Mouse (Mus musculus): ENCODE data around the gene Sgpp2. TPM values are rescaled to one million over a fixed set of nuclear protein-coding genes. Genes with fewer than 3 reads are reported as not detected.

The Sgpp2 gene
- polyA plus RNA-seq, 1 experiment from 2014 or later: 0.46 TPM

DNA sequence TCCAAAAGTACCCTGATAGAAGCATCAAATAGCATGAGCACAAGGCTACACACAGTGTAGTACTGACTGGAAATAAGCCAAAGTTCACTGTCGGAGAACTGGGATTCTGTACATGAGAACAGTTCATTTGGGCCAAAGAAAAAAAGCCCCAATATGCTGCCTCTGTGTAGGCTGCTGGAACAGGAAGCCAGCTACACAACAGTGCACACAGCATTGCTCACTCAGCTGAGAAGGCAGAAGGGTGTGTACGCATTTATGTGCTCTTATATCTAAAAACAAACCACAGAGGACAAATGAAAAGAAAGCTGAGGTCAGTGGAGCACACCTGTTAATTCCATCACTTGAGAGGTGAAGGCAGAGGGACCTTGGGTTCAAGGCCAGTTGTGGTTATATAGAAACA lies 125.8 kb downstream of the Sgpp2 start:
- Histone ChIP-seq H3K4me1 (ENCODE audit: control insufficient read depth, insufficient read depth, low read length) (peaks cover 3% of the 10 kb centered on the region; the same call in 1 of the 2 replicates), H3K9ac (ENCODE audit: low read depth, low read length) (no peak overlapping the region), H3K36me3 (ENCODE audit: control insufficient read depth, insufficient read depth, low read length) (no peaks in the 10 kb centered on the region), H3K9me3 (replicated peaks; ENCODE audit: control insufficient read depth, low read length) (no peaks in the 10 kb centered on the region), H3K4me2 (no peak overlapping the region), H3K27ac (ENCODE audit: low read depth, low read length) (no peak overlapping the region), H3K4me3 (ENCODE audit: low read depth, low read length) (no peak overlapping the region), H3K27me3 (ENCODE audit: control insufficient read depth, insufficient read depth, low read length) (no peaks in the 10 kb centered on the region)
- ATAC-seq (replicated peaks; ENCODE audit: insufficient number of reproducible peaks, low FRiP score, low TSS enrichment): no peak
- WGBS (ENCODE audit: insufficient replicate concordance): 90% methylated on average over 2 of the region's 2 CpGs

DNA sequence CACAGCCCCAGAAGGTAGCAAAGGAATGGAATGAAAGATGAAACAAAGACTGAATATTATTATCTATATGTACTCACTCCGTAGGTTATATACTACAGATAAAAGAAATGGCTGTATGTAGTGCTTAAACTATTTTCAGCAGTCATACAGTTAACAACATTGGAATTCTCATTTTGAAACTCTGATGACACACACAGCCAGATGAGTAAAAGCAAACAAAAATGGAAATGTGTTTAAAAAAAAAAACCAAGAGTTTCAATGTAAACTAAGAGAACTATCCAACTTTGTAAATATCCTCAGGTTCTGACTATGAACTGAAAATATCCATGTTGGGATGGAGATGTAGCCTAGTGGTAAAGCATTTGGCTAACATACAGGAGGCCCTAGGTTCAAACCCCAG lies 126.3 kb downstream of the Sgpp2 start:
- Histone ChIP-seq H3K4me3 (ENCODE audit: low read depth, low read length) (no peak overlapping the region), H3K9ac (ENCODE audit: low read depth, low read length) (no peak overlapping the region), H3K9me3 (replicated peaks; ENCODE audit: control insufficient read depth, low read length) (no peaks in the 10 kb centered on the region), H3K27ac (ENCODE audit: low read depth, low read length) (no peak overlapping the region), H3K27me3 (ENCODE audit: control insufficient read depth, insufficient read depth, low read length) (no peaks in the 10 kb centered on the region), H3K36me3 (ENCODE audit: control insufficient read depth, insufficient read depth, low read length) (no peaks in the 10 kb centered on the region; the same call in 1 of the 2 replicates), H3K4me2 (no peak overlapping the region), H3K4me1 (ENCODE audit: control insufficient read depth, insufficient read depth, low read length) (peaks cover 3% of the 10 kb centered on the region; the same call in 1 of the 2 replicates)
- no peak for ATAC-seq (replicated peaks; ENCODE audit: insufficient number of reproducible peaks, low FRiP score, low TSS enrichment)
- 88% methylated on average over 1 of the region's 1 CpGs for WGBS (ENCODE audit: insufficient replicate concordance)

DNA sequence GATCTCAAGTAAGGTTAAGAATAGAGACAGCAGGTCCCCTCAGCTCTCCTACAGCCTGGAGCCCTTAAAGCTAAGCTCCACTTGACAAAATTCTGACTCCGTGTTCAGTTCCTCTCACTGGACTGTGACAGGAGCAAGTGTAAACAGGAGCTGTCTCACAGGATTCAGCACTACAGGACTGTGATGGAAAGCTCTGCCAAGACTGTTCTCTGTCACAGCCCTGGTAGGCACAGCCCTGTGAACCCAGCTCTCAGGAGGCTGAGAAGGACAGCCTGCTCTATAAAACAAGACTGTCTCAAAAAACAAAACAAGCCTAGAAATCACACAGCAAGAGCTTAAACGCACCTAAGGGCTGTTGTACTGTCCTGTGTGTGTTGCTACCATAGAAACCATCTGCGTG lies 127.0 kb downstream of the Sgpp2 start:
- H3K9ac ChIP-seq (ENCODE audit: low read depth, low read length): no peak overlapping the region
- H3K4me3 ChIP-seq (ENCODE audit: low read depth, low read length): no peak overlapping the region
- peaks cover 3% of the 10 kb centered on the region; the same call in 1 of the 2 replicates for H3K4me1 ChIP-seq (ENCODE audit: control insufficient read depth, insufficient read depth, low read length)
- no peak overlapping the region for H3K27ac ChIP-seq (ENCODE audit: low read depth, low read length)
- WGBS (ENCODE audit: insufficient replicate concordance): 66% methylated on average over 3 of the region's 3 CpGs
- H3K4me2 ChIP-seq: no peak overlapping the region
- H3K36me3 ChIP-seq (ENCODE audit: control insufficient read depth, insufficient read depth, low read length): no peaks in the 10 kb centered on the region; the same call in 1 of the 2 replicates
- no peaks in the 10 kb centered on the region for H3K27me3 ChIP-seq (ENCODE audit: control insufficient read depth, insufficient read depth, low read length)
- no peak for ATAC-seq (replicated peaks; ENCODE audit: insufficient number of reproducible peaks, low FRiP score, low TSS enrichment)
- no peaks in the 10 kb centered on the region for H3K9me3 ChIP-seq (replicated peaks; ENCODE audit: control insufficient read depth, low read length)

DNA sequence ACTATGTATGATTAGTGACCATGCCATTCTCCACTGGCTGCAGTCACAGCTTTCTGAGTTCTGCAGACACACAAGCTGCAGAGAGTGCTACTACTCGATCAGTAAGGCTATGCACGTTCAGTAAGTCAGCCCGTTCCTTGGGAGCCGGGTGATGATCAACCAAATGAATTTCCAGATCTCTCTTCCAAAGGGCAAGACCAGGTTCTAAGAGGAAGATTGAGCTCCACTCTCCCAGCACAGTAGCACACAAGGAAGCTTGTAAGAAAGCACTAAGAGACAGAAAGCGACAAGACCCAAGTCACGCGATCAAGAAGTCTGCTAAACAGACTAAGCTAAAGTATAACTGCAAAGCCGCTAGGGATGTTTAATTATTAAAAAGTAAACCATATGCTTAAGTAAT lies 130.6 kb downstream of the Sgpp2 start:
- no peak overlapping the region for H3K4me2 ChIP-seq
- no peak for ATAC-seq (replicated peaks; ENCODE audit: insufficient number of reproducible peaks, low FRiP score, low TSS enrichment)
- no peak overlapping the region for H3K27ac ChIP-seq (ENCODE audit: low read depth, low read length)
- H3K9ac ChIP-seq (ENCODE audit: low read depth, low read length): no peak overlapping the region
- H3K27me3 ChIP-seq (ENCODE audit: control insufficient read depth, insufficient read depth, low read length): no peaks in the 10 kb centered on the region
- H3K4me3 ChIP-seq (ENCODE audit: low read depth, low read length): no peak overlapping the region
- 89% methylated on average over 8 of the region's 8 CpGs for WGBS (ENCODE audit: insufficient replicate concordance)
- peaks cover 3% of the 10 kb centered on the region; the same call in 1 of the 2 replicates for H3K4me1 ChIP-seq (ENCODE audit: control insufficient read depth, insufficient read depth, low read length)
- H3K9me3 ChIP-seq (replicated peaks; ENCODE audit: control insufficient read depth, low read length): no peaks in the 10 kb centered on the region
- H3K36me3 ChIP-seq (ENCODE audit: control insufficient read depth, insufficient read depth, low read length): peaks cover 2% of the 10 kb centered on the region; the same call in 1 of the 2 replicates

- no peak overlapping the region for H3K4me2 ChIP-seq
- no peaks in the 10 kb centered on the region for H3K27me3 ChIP-seq (ENCODE audit: control insufficient read depth, insufficient read depth, low read length)
- H3K4me1 ChIP-seq (ENCODE audit: control insufficient read depth, insufficient read depth, low read length): no peaks in the 10 kb centered on the region
- no peak overlapping the region for H3K27ac ChIP-seq (ENCODE audit: low read depth, low read length)
- ATAC-seq (replicated peaks; ENCODE audit: insufficient number of reproducible peaks, low FRiP score, low TSS enrichment): no peak
- H3K4me3 ChIP-seq (ENCODE audit: low read depth, low read length): no peak overlapping the region
- no peak overlapping the region for H3K9ac ChIP-seq (ENCODE audit: low read depth, low read length)
- 94% methylated on average over 7 of the region's 7 CpGs for WGBS (ENCODE audit: insufficient replicate concordance)
- no peaks in the 10 kb centered on the region for H3K9me3 ChIP-seq (replicated peaks; ENCODE audit: control insufficient read depth, low read length)
- peaks cover 2% of the 10 kb centered on the region; the same call in 1 of the 2 replicates for H3K36me3 ChIP-seq (ENCODE audit: control insufficient read depth, insufficient read depth, low read length)
These were observed 132.9 kb downstream of the Sgpp2 start for GRCm38 (mm10) chr1:78443056-78443455.

DNA sequence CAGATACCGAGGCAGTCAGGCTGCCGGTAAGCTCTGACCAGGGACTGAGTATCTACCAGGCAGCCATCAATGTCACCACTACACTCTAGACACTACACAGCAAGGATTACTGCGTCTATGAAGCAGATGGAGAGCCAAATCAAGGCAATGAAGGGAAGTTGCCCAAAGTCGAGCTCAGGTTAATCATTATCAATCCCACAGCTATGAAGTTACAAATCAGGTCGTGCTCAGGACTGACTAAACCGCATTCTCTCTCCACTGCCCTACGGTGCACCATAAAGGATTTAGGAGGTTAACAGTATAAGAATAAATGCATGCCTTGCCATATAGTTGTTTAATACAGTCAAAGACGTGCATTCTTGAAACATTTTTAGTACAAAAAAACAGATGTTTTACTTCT lies 136.1 kb downstream of the Sgpp2 start:
- WGBS (ENCODE audit: insufficient replicate concordance): 82% methylated on average over 8 of the region's 8 CpGs
- Histone ChIP-seq H3K4me3 (ENCODE audit: low read depth, low read length) (no peak overlapping the region), H3K27me3 (ENCODE audit: control insufficient read depth, insufficient read depth, low read length) (no peaks in the 10 kb centered on the region), H3K27ac (ENCODE audit: low read depth, low read length) (no peak overlapping the region), H3K9me3 (replicated peaks; ENCODE audit: control insufficient read depth, low read length) (no peaks in the 10 kb centered on the region), H3K36me3 (ENCODE audit: control insufficient read depth, insufficient read depth, low read length) (peaks cover 8% of the 10 kb centered on the region), H3K4me2 (no peak overlapping the region), H3K9ac (ENCODE audit: low read depth, low read length) (no peak overlapping the region), H3K4me1 (ENCODE audit: control insufficient read depth, insufficient read depth, low read length) (no peaks in the 10 kb centered on the region)
- no peak for ATAC-seq (replicated peaks; ENCODE audit: insufficient number of reproducible peaks, low FRiP score, low TSS enrichment)

DNA sequence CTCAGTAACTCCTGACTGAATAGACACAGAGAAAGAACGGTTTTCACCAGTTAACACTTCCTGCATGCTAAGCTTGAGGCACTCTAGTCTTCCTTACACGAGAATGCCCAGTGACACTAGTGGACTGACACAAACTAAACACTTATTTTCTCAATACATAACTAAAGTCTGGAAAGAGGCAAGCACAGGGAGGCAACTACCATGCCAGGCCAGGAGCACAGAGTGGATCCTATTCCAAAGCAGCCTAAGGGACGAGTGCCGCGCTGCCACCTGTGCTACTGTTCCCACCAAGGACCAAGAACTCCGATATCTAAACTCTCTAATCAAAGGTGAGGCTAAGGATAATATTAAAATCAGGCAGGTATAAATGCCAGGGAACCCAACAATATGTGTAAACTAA lies 136.6 kb downstream of the Sgpp2 start:
- H3K27ac ChIP-seq (ENCODE audit: low read depth, low read length): no peak overlapping the region
- H3K27me3 ChIP-seq (ENCODE audit: control insufficient read depth, insufficient read depth, low read length): no peaks in the 10 kb centered on the region
- WGBS (ENCODE audit: insufficient replicate concordance): 97% methylated on average over 6 of the region's 6 CpGs
- H3K9ac ChIP-seq (ENCODE audit: low read depth, low read length): no peak overlapping the region
- no peak for ATAC-seq (replicated peaks; ENCODE audit: insufficient number of reproducible peaks, low FRiP score, low TSS enrichment)
- H3K4me1 ChIP-seq (ENCODE audit: control insufficient read depth, insufficient read depth, low read length): no peaks in the 10 kb centered on the region
- no peaks in the 10 kb centered on the region for H3K9me3 ChIP-seq (replicated peaks; ENCODE audit: control insufficient read depth, low read length)
- no peak overlapping the region for H3K4me3 ChIP-seq (ENCODE audit: low read depth, low read length)
- no peak overlapping the region for H3K4me2 ChIP-seq
- peaks cover 8% of the 10 kb centered on the region for H3K36me3 ChIP-seq (ENCODE audit: control insufficient read depth, insufficient read depth, low read length)

DNA sequence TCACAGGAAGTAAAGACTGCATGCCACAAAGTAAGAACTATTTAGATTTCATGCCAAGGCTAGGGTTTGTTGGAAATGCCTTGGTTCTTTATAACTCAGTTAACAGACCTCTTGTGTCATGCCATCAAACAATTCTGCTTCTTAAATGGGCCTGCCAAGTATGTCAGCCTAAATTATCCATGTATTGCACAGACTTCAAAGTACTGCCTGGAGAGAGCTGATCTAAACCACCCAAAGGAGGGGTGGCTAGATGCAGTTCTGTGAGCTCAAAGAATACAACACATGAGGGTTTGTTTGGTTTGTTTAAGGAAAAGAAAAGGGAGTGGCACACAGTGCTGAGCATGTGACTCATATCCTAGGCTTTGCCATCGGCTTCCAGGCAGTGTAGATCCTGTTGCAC lies 137.9 kb downstream of the Sgpp2 start:
- WGBS (ENCODE audit: insufficient replicate concordance): 71% methylated on average over 1 of the region's 1 CpGs
- Histone ChIP-seq H3K27me3 (ENCODE audit: control insufficient read depth, insufficient read depth, low read length) (no peaks in the 10 kb centered on the region), H3K4me1 (ENCODE audit: control insufficient read depth, insufficient read depth, low read length) (no peaks in the 10 kb centered on the region), H3K36me3 (ENCODE audit: control insufficient read depth, insufficient read depth, low read length) (peaks cover 8% of the 10 kb centered on the region), H3K4me3 (ENCODE audit: low read depth, low read length) (no peak overlapping the region), H3K9me3 (replicated peaks; ENCODE audit: control insufficient read depth, low read length) (no peaks in the 10 kb centered on the region), H3K4me2 (no peak overlapping the region), H3K27ac (ENCODE audit: low read depth, low read length) (no peak overlapping the region), H3K9ac (ENCODE audit: low read depth, low read length) (no peak overlapping the region)
- ATAC-seq (replicated peaks; ENCODE audit: insufficient number of reproducible peaks, low FRiP score, low TSS enrichment): no peak

DNA sequence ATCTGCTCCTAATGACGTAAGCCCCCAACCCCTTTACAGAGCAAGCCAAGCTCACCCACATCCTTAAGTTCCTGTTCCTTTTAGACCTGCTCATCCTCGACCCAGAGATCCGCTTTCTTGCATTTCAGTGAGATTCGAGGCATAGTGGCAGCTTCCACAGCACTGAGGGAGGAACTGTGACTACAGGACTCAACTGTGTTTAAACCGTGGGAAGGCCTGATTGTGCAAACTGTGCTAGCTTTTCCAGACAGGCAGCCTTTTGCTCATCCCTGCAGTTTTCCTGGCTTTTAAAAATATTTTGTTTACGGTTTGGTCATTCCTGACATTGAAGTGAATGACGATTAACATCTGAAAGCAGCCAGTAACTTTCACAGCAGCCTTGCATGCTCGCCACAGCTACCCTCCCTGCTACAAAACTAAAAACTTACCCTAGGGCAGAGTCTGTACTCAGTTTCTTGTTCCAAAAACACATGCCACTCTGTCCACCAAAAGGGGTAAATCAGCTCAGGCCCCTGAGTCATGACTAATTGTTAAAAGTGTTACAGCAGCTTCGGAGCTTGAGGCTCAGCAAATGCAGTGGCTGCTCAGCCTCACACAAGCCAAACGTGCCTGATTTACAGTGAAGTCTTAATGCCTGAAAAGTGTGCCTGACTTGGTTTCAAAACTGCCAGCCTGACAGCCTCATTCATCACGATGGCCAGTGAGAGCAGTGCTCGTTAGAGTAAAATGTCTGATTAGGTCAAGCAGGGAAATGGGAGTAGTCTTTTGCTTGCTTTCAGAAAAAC lies 141.1 kb downstream of the Sgpp2 start:
- no peak overlapping the region for H3K4me3 ChIP-seq (ENCODE audit: low read depth, low read length)
- H3K27ac ChIP-seq (ENCODE audit: low read depth, low read length): no peak overlapping the region
- no peak for ATAC-seq (replicated peaks; ENCODE audit: insufficient number of reproducible peaks, low FRiP score, low TSS enrichment)
- H3K27me3 ChIP-seq (ENCODE audit: control insufficient read depth, insufficient read depth, low read length): no peaks in the 10 kb centered on the region
- peaks cover 11% of the 10 kb centered on the region for H3K36me3 ChIP-seq (ENCODE audit: control insufficient read depth, insufficient read depth, low read length)
- 80% methylated on average over 12 of the region's 12 CpGs for WGBS (ENCODE audit: insufficient replicate concordance)
- no peaks in the 10 kb centered on the region for H3K9me3 ChIP-seq (replicated peaks; ENCODE audit: control insufficient read depth, low read length)
- no peak overlapping the region for H3K9ac ChIP-seq (ENCODE audit: low read depth, low read length)
- H3K4me1 ChIP-seq (ENCODE audit: control insufficient read depth, insufficient read depth, low read length): no peaks in the 10 kb centered on the region
- H3K4me2 ChIP-seq: no peak overlapping the region

Measured in heart, embryonic 11.5 days (tissue).